Mouse (Mus musculus): Measurements from ENCODE around the gene Epx. TPM values are rescaled to one million over a fixed set of nuclear protein-coding genes. Genes with fewer than 3 reads are reported as not detected.

Epx gene
- polyA plus RNA-seq, 2 experiments from 2014 or later = not detected

- ATAC-seq = no peak
Observed at GRCm38 (mm10) chr11:87828239-87828900, 47.0 kb downstream of the Epx start, which contains the start of gene Lpo. Lpo (minus strand) TSS chr11:87828289.

GRCm38 (mm10) chr11:87821502-87821901 is 53.8 kb downstream of the Epx start:
- ATAC-seq = no peak

GRCm38 (mm10) chr11:87817443-87817773 is 57.9 kb downstream of the Epx start:
- ATAC-seq = no peak

GRCm38 (mm10) chr11:87816707-87817442 is 58.5 kb downstream of the Epx start:
- no peak for ATAC-seq

DNA sequence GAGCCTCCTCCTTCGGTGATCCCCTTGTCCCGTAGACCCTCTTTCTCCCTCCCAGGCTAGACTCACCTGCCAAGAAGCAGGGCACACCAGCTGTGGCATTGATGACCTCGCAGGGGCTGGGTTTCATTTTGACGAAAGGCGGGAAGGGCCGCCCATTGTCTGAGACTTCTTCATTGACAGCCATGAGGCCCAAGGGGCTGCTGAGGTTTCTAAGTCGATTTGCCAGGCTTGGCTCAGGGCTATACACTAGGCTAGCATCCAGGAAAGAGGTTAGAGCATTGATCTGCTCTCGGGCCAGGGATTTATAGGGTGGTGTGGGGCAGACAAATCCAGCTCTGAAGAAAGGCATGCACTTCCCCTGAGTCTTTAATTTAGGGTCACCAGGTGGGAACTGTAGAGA is 60.5 kb downstream of the Epx start:
- no peak for ATAC-seq

Other genes with a start within 250 kb of the Epx start
- gene Rnf43, start 212.8 kb downstream of the Epx start, polyA plus RNA-seq (2017; shearing (Covaris generic)) = 10 to 100 TPM; 23.8 to 25.3 TPM
- 100 to 1,000 TPM; 373 to 410 TPM for gene Supt4a, start 138.0 kb downstream of the Epx start, polyA plus RNA-seq (2017; shearing (Covaris generic))
- 1 to 10 TPM; 1.6 to 2.4 TPM for gene Tspoap1, start 115.0 kb downstream of the Epx start, polyA plus RNA-seq (2017; shearing (Covaris generic))
- gene Mpo, start 82.0 kb downstream of the Epx start, polyA plus RNA-seq (2017; shearing (Covaris generic)) = not detected
- not detected for gene Lpo, start 47.2 kb downstream of the Epx start, polyA plus RNA-seq (2017; shearing (Covaris generic))
- 1 to 10 TPM; 4.7 to 4.8 TPM for gene Mks1, start 22.3 kb downstream of the Epx start, polyA plus RNA-seq (2017; shearing (Covaris generic))
- gene Olfr462, start 16.7 kb upstream of the Epx start, polyA plus RNA-seq (2017; shearing (Covaris generic)) = not detected
- gene Olfr463, start 21.9 kb upstream of the Epx start, polyA plus RNA-seq (2017; shearing (Covaris generic)) = not detected
- not detected for gene Olfr464, start 45.4 kb upstream of the Epx start, polyA plus RNA-seq (2017; shearing (Covaris generic))
- 1 to 10 TPM; 4.3 to 4.4 TPM for gene Dynll2, start 112.0 kb upstream of the Epx start, polyA plus RNA-seq (2017; shearing (Covaris generic))
- gene Srsf1, start 171.8 kb upstream of the Epx start, polyA plus RNA-seq (2017; shearing (Covaris generic)) = 10 to 100 TPM; 32.1 to 38.4 TPM
- gene Vezf1, start 192.7 kb upstream of the Epx start, polyA plus RNA-seq (2017; shearing (Covaris generic)) = 10 to 100 TPM; 20.6 to 21.0 TPM
- 1 to 10 TPM; 5.4 to 5.8 TPM for gene Cuedc1, start 222.5 kb upstream of the Epx start, polyA plus RNA-seq (2017; shearing (Covaris generic))